Mouse (Mus musculus): ENCODE measurements around the gene Caly.

Gene Caly

GRCm38 (mm10) chr7:140082242-140082678 lies at the start of gene Caly:
Gene Caly (minus strand): TSS chr7:140082548.
- peak; percentile 91 for DNase-seq

DNA sequence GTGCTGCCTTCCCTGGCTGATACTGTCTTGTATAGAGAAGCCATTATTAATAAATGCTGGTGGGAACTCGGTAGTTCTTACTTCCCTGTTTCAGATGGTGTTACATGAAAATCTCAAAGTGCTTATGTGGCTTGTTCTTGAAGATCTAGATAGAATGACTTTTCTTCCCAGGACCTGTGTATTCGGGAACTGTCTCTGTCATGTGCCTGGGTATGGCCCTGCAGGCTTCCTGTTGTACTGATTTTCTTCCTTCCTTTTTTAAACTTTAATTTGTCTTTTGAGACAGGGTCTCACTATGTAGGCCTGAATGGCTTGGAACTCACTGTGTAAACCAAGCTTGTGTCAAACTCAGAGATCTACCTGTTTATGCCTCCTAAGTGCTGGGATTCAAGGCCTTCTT lies 45.6 kb upstream of the Caly start:
- no peak for DNase-seq

- DNase-seq: no peak
These were observed 44.6 kb upstream of the Caly start for GRCm38 (mm10) chr7:140126934-140127333.

- no peak for DNase-seq
These were observed 43.6 kb upstream of the Caly start for GRCm38 (mm10) chr7:140126022-140126350.

- DNase-seq: peak; percentile 84
These were observed 43.1 kb upstream of the Caly start for GRCm38 (mm10) chr7:140125278-140126021.

GRCm38 (mm10) chr7:140124382-140124781 lies 42.0 kb upstream of the Caly start:
- no peak for DNase-seq

- no peak for DNase-seq
These were observed 40.4 kb upstream of the Caly start for GRCm38 (mm10) chr7:140122765-140123164.

GRCm38 (mm10) chr7:140121338-140121910 lies 39.1 kb upstream of the Caly start:
- DNase-seq: no peak

GRCm38 (mm10) chr7:140120484-140120883 lies 38.1 kb upstream of the Caly start:
- no peak for DNase-seq

- peak; percentile 78 for DNase-seq
These were observed 34.1 kb upstream of the Caly start, which contains the start of gene Echs1 for GRCm38 (mm10) chr7:140116329-140117054. Gene Echs1 (minus strand): TSS chr7:140116476.

- peak; percentile 16 for DNase-seq
These were observed 33.4 kb upstream of the Caly start, which contains the start of gene Paox for GRCm38 (mm10) chr7:140115583-140116328. Gene Paox (plus strand): TSS chr7:140115799.

- no peak for DNase-seq
These were observed 29.6 kb upstream of the Caly start for GRCm38 (mm10) chr7:140111943-140112342.

DNA sequence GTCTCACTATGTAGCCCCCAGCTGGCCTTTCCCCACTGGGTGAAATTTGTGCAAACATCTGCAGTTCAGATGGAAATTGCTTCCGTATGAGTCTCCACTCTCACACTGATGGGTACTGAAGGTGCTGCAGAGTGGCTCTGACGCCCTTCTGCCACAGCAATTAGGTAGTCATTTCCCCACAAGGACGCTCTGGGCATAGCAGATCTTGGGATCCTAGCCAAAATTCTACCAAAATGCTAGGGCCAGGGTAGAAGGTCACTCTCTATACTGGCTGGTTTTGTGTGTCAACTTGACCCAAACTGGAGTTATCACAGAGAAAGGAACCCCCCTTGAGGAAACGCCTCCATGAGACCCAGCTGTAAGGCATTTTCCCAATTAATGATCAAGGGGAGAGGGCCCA lies 21.7 kb upstream of the Caly start:
- no peak for DNase-seq

DNA sequence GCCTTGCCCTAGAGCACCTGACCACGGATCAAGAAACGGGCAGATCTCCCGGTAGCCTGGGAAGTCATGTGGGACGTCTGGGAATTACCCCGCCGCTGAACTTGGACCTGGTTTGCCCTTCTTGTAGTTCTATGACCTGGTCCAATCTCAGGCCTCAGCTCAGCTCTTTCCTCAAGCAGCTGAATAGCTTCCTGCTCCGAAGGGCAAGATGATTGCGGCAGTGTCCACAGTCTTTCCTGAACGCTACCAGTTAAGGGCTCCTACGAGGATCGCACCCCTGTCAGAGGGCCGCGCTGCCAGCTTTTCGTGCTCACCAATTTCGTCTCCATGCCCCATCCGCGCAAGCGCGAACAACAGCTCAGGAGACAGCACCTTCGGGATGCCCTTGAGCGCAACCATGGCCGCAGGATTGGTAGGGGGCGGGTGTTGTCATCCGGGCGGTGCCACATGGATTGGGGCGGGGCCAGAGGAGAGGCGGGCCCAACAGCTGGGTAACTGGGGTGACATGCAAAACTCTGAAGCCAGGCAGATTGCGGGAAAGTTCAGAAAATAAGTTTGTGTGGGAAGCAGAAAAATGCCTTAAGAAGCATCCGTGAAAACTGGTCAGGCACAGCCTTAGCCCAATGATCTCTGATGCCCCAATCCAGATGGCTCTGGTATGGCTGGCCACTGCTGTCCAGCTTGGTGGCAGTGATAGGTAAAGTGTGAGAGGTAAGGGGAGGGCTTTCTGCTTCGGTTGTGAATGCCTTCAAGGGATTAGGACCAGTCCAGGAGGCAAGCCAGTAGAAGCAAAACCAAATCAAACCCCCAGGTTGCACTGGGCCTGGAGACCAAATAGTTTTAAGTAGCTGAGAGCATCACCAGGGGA lies 19.9 kb upstream of the Caly start, which contains the start of gene Fuom:
Gene Fuom, minus strand, starts transcription at position 449 of the 868 bp plus-strand sequence.
- peak; percentile 66 for DNase-seq

- DNase-seq: no peak
These were observed 19.1 kb upstream of the Caly start for GRCm38 (mm10) chr7:140101498-140101897.

DNA sequence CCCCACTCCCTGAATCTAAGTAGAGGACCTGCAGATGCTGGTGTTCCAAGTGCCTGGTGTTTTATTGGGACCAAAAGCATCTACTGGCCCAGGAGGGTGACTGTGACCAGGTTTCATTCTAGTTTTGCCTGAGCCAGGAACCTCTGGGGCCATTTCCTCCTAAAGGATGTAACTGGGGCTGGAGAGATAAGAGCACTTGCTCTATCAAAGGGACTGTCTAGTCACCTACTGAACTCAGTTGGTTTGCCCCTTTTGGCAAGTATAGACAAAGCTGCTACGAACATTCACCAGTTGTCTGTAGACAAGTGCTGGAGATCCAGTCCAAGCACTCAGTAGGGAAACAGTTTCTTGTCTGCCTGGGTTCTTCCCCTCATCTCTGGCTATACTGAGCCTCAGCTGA lies 16.1 kb upstream of the Caly start:
- no peak for DNase-seq

- no peak for DNase-seq
These were observed 13.7 kb upstream of the Caly start for GRCm38 (mm10) chr7:140096055-140096454.

DNA sequence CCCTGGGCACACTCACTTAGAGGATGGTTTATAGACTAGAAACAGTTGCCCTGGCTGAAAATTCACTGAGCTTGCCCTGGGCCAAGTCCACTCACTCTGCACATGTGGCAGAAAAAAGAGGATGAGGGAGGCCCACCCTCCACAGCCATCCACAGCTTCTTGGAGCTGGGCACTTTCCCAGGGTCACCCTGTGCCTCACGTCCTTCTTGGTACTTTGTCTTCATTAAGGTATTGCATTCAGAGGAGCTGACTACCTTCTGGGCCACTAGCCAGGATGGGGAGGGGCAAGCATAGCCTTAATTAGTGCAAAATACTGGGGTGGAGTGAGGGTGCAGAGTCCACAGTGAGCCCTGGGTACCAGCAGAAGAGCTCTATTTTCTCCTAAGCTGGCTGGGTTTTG lies 13.2 kb upstream of the Caly start:
- DNase-seq: no peak

DNA sequence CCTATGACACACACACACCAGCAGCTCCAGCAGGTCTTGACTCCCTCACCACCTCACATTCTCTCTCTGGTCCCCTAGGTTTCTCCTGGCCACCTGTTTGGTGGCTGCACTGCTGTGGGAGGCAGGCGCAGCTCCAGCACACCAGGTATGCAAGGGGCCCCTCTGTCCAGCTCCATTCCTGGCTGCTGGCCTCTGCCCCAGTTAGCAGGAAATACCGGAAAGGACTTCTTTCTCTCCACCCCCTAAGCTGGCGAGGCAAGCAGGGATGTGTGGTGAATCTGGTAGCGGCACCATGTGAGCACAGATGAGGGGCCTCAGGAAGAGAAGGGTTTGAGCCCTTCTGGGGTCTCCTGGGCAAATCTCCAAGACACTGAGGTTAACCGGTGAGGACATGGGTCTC lies 12.6 kb upstream of the Caly start:
- DNase-seq: no peak

DNA sequence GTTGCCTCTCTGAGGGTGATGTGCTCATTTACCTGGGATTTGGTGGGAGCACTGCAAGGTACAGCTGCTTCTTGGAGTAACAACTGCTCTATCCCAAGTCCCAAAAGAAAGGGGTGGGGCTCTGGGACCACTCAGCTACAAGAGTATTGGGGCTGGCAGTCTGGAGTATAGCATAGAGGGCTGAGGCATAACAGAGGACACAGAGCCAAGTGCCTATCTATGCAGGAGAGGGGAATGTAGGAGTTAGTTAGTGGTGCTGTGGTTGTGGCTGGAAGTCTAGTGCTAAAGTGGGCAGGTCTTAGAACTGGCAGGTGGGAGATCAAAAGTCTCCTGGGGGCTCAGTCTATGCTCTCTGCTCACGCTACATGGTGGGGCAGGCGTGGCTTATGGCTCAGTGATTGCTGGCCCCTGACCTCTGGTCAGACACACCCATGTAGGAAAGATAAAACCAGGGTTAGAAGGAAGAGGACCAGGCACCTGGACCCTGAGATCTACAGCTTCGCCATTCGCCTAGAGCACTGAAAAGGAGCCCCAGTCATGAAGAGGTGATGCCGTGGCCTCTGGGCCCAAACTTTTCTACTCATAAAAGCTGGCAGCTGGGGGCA lies 10.7 kb upstream of the Caly start, which contains the start of gene Prap1:
Gene Prap1, plus strand, starts transcription at position 472 of the 605 bp plus-strand sequence.
- no peak for DNase-seq

DNA sequence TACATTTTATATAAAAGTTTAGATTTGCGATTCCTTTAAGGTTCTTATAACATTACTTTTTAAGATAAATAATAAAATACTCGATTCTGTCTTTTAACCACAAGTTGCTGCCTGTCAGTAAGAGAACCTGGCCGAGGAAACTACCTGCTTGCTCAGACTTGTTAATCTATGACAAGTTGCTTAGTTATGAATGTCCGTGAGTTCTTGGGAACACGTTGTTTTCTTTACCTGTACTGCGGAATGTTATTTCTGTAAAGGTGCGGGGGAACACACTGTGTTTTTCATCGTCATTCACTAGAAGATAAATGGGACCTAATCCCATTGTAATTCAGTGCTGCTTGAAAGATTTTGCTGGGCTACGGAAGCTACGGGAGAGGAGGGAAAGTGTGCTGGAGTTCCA lies 8.3 kb upstream of the Caly start:
- DNase-seq: no peak
